Mouse (Mus musculus) lung, adult 2 months (tissue): ENCODE measurements around the gene Muc1.

Experiments
- CTCF ChIP-seq: fragments of 200-500 bp; IDR thresholded peaks from 2 replicates; pipeline ENCODE4 v1.5.1; 2011; ENCODE audit warnings: mild to moderate bottlenecking, low read length, control low read depth; ENCODE audit not compliant: insufficient read depth
- POLR2A ChIP-seq: fragments of 200-500 bp; IDR thresholded peaks from 2 replicates; pipeline ENCODE4 v1.6.1; 2011; ENCODE audit warnings: low read depth, mild to moderate bottlenecking, control low read depth, low read length, borderline replicate concordance; ENCODE audit errors: extremely low read depth

GRCm38 (mm10) chr3:89210731-89211130, 18.1 kb upstream of the Muc1 start:
- TF ChIP-seq POLR2A: no peak
- TF ChIP-seq CTCF: no peak
